In the genomic region with DNA sequence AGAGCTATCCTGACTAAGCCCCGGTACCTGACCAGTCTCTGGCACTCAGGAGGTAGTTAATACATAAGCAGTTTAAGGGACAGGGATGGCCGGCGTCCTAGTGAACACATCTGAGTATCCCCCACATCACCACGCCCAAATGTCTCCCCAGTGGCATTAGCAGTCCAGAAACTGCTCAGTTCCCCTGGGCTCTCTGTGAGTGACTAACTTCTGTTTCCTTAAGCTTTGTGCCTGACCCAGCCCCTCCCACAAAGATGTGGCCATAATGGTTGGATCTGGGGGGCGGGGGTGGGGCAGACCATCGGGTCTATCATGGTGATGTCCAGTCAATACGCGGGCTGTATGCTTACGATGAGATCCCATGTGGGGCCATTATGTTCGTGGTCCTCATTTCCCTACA, we compare ENCODE assay signal across 19 mouse cellular contexts. TPM values are rescaled to one million over a fixed set of nuclear protein-coding genes. Genes with fewer than 3 reads are reported as not detected.
"Had no signal": no experiment of that assay in that cellular context is flagged by ENCODE, and none has a peak within 500 bp of the region (broad histone marks: within the 10 kb centered on the region; RNA-seq: fewer than 3 reads in every experiment).

No protein-coding gene starts in this region.

- H3K9ac ChIP-seq: neural tube, embryonic 13.5 days; neural tube, embryonic 15.5 days; stomach, embryonic 15.5 days had no signal

- H3K4me2 ChIP-seq: neural tube, embryonic 13.5 days; stomach, embryonic 15.5 days had no signal

- DNase-seq: retina, postnatal 1 day; right cerebral cortex, postnatal 4 days; spleen, adult 18-20 months; thymus, adult 18-20 months; thymus, adult 2 months; thymus, postnatal 14 days; thymus, postnatal 25 days; thymus, postnatal 36 days; thymus, postnatal 4 days had no signal

- H3K4me1 ChIP-seq: stomach, embryonic 15.5 days had no signal

- H3K36me3 ChIP-seq: stomach, embryonic 15.5 days had no signal

- H3K27me3 ChIP-seq: neural tube, embryonic 13.5 days; neural tube, embryonic 15.5 days had no signal

- H3K4me3 ChIP-seq: neural tube, embryonic 13.5 days; neural tube, embryonic 15.5 days; stomach, embryonic 15.5 days had no signal

- H3K9me3 ChIP-seq: neural tube, embryonic 13.5 days; neural tube, embryonic 15.5 days; stomach, embryonic 15.5 days had no signal

- H3K27ac ChIP-seq: neural tube, embryonic 13.5 days; neural tube, embryonic 15.5 days; stomach, embryonic 15.5 days; stomach, postnatal 0 days had no signal

RNA-seq across cellular contexts. Expression of a gene that starts 0.7 kb away (rescaled TPM):
- total RNA-seq: neutrophil, adult 5-6 weeks had no signal
- polyA plus RNA-seq: small intestine, adult 2 months; spleen, adult 2 months had no signal

RNA-seq across cellular contexts. Expression of a gene that starts 15.2 kb away (rescaled TPM):
- total RNA-seq: neutrophil, adult 5-6 weeks had no signal
- polyA plus RNA-seq: small intestine, adult 2 months; stomach, embryonic 14.5 days; stomach, embryonic 15.5 days; stomach, embryonic 16.5 days; stomach, postnatal 0 days; urinary bladder, adult 2 months had no signal

RNA-seq across cellular contexts. Expression of a gene that starts 19.1 kb away (rescaled TPM):
- total RNA-seq: neutrophil, adult 5-6 weeks had no signal
